Mouse (Mus musculus) CH12.LX (cell line): ENCODE data around the gene Pls3.

Source experiments
- BHLHE40 ChIP-seq: IDR thresholded peaks from 2 replicates; pipeline ENCODE4 v1.6.1; 2011; ENCODE audit warnings: mild to moderate bottlenecking, low read depth, low read length, improper control_type of control experiment
- CHD1 ChIP-seq: IDR thresholded peaks from 2 replicates; pipeline ENCODE4 v1.6.1; 2012; ENCODE audit warnings: low read depth, low read length, improper control_type of control experiment, inconsistent platforms
- CTCF ChIP-seq, 2 experiments: IDR thresholded peaks in 1 of 2; conservative IDR thresholded peaks in 1 of 2; 2 replicates each; pipeline ENCODE4 v1.5.1; 2011 to 2012; ENCODE audit warnings: low read depth in 2 of 2, low read length in 2 of 2, improper control_type of control experiment in 1 of 2, inconsistent platforms in 1 of 2, mild to moderate bottlenecking in 1 of 2, moderate library complexity in 1 of 2
- E2F4 ChIP-seq: IDR thresholded peaks from 2 replicates; pipeline ENCODE4 v1.6.1; 2011; ENCODE audit warnings: low read depth, low read length, improper control_type of control experiment; ENCODE audit not compliant: insufficient replicate concordance
- MAFK ChIP-seq: IDR thresholded peaks from 2 replicates; pipeline ENCODE4 v1.6.1; 2011; ENCODE audit warnings: low read length, improper control_type of control experiment; ENCODE audit not compliant: insufficient replicate concordance
- NRF1 ChIP-seq: IDR thresholded peaks from 2 replicates; pipeline ENCODE4 v1.6.1; 2014; ENCODE audit warnings: low read depth, mild to moderate bottlenecking, inconsistent platforms, low read length, improper control_type of control experiment, moderate library complexity
- POLR2A ChIP-seq: IDR thresholded peaks from 2 replicates; pipeline ENCODE4 v1.6.1; 2011; ENCODE audit warnings: low read depth, mild to moderate bottlenecking, improper control_type of control experiment, low read length
- RAD21 ChIP-seq: IDR thresholded peaks from 2 replicates; pipeline ENCODE4 v1.6.1; 2011; ENCODE audit warnings: low read depth, mild to moderate bottlenecking, low read length, improper control_type of control experiment, moderate library complexity
- SMC3 ChIP-seq: IDR thresholded peaks from 2 replicates; pipeline ENCODE4 v1.6.1; 2011; ENCODE audit warnings: low read depth, low read length, improper control_type of control experiment
- TBP ChIP-seq: conservative IDR thresholded peaks from 2 replicates; pipeline ENCODE4 v1.6.1; 2011; ENCODE audit warnings: low read depth, low read length, improper control_type of control experiment
- UBTF ChIP-seq: IDR thresholded peaks from 2 replicates; pipeline ENCODE4 v1.6.1; 2012; ENCODE audit warnings: low read depth, mild to moderate bottlenecking, inconsistent platforms, low read length, improper control_type of control experiment, moderate library complexity
- USF1 ChIP-seq: IDR thresholded peaks from 2 replicates; pipeline ENCODE4 v1.6.1; 2014; ENCODE audit warnings: low read depth, mild to moderate bottlenecking, inconsistent platforms, low read length, improper control_type of control experiment
- ZC3H11A ChIP-seq: IDR thresholded peaks from 2 replicates; pipeline ENCODE4 v1.6.1; 2012; ENCODE audit warnings: low read depth, mild to moderate bottlenecking, inconsistent platforms, low read length, improper control_type of control experiment

DNA sequence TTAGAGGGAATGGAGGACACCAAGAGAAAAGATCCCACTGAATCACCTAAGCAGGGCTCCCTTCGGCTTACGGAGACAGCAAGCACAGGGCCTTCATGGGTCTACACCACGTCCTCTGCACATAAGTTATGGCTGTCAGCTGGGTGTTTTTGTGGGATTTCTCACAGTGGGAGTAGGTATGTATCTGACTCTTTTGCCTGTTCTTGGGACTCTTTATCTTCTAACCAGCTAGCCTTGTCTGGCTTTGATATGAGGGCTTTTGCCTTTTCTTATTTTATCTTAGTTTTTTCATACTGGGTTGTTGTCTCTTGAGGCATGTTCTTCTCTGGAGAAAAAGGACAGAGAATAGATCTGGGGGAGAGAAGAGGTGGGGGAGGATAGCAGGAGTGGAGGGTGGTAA, 20.7 kb downstream of the Pls3 start:
- TF ChIP-seq POLR2A (no peak), SMC3 (no peak), ZC3H11A (no peak), USF1 (no peak), MAFK (no peak), CTCF (conservative IDR thresholded peaks at IDR 0.05 in 1 of 2, IDR thresholded peaks at IDR 0.05 in 1 of 2; ENCODE audit: low read depth in 2 of 2, low read length in 2 of 2) (no peak), TBP (no peak), NRF1 (no peak), CHD1 (no peak), E2F4 (no peak), RAD21 (no peak), BHLHE40 (no peak), UBTF (no peak)
